Mouse (Mus musculus): ENCODE results near the gene Abhd14b. TPM values are rescaled to one million over a fixed set of nuclear protein-coding genes. Genes with fewer than 3 reads are reported as not detected.
"Not testable (repeated sequence)": the region's sequence is repeated elsewhere in the genome, so short reads cannot be mapped to it uniquely, and the experiment has no call there.

The Abhd14b gene
- polyA plus RNA-seq, 1 experiment from 2014 or later: 4.7 TPM

- Histone ChIP-seq H3K36me3 (peaks cover 53% of the 10 kb centered on the region), H3K9ac (replicated peaks) (no peak overlapping the region), H3K9me3 (no peaks in the 10 kb centered on the region), H3K4me1 (peaks cover 14% of the 10 kb centered on the region), H3K27me3 (no peaks in the 10 kb centered on the region), H3K4me3 (no peak overlapping the region), H3K4me2 (replicated peaks) (no peak overlapping the region), H3K27ac (replicated peaks) (no peak overlapping the region)
- ATAC-seq (ENCODE audit: low FRiP score, low read depth): no peak
- 94% methylated on average over 13 of the region's 13 CpGs for WGBS
Observed at GRCm38 (mm10) chr9:106481676-106482075, 34.4 kb downstream of the Abhd14b start.

DNA sequence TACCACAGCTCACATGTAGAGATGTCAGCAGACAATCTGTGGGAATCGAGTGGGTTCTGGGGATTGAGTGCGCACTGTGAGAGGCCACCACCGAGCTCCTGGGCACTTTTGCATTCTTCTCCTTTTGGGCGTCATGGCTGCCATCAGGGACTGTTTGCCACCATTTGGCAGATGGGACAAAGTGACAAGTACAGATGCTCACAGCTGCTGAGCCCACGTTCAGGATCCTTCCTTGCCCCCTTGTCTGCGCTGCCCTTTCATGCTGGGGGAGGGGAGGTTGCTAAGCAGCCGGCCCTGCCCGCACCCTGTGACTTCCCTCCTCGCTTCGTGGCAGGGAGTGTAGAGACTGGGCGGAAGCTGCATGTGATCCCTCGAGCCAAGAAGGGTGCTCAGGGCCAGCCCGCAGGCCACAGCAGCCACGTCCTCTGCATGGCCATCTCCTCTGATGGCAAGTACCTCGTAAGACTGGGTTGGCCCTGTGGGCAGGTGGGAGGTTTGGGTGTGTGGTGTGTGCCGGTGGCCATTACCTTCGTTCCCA lies 35.4 kb downstream of the Abhd14b start:
- ATAC-seq (ENCODE audit: low FRiP score, low read depth): no peak
- WGBS: 89% methylated on average over 17 of the region's 17 CpGs
- no peaks in the 10 kb centered on the region for H3K9me3 ChIP-seq
- H3K27ac ChIP-seq (replicated peaks): no peak overlapping the region
- peaks cover 53% of the 10 kb centered on the region for H3K36me3 ChIP-seq
- no peak overlapping the region for H3K9ac ChIP-seq (replicated peaks)
- H3K27me3 ChIP-seq: no peaks in the 10 kb centered on the region
- peaks cover 11% of the 10 kb centered on the region for H3K4me1 ChIP-seq
- no peak overlapping the region for H3K4me2 ChIP-seq (replicated peaks)
- no peak overlapping the region for H3K4me3 ChIP-seq

DNA sequence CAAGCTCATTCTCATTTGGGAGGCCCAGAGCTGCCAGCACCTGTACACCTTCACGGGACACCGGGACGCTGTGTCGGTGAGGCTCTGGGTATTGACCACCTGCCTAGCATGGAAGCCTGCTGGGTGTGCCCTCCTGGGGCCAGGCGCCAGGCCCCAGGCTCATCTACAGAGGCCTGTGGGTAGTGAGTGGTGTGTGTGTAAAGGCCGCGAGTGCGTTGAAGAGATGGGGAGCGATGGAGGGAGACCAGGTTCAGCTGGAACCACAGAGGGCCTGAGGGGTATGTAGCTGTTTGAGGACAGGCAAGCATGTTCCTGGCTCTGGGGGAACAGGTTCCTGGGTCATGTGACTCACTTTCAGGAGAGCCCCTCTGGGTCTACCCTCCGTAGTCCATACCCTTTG lies 35.9 kb downstream of the Abhd14b start:
- ATAC-seq (ENCODE audit: low FRiP score, low read depth): no peak
- Histone ChIP-seq H3K36me3 (peaks cover 53% of the 10 kb centered on the region), H3K27me3 (no peaks in the 10 kb centered on the region), H3K27ac (replicated peaks) (no peak overlapping the region), H3K4me1 (peaks cover 6% of the 10 kb centered on the region), H3K4me3 (no peak overlapping the region), H3K9ac (replicated peaks) (no peak overlapping the region), H3K4me2 (replicated peaks) (no peak overlapping the region), H3K9me3 (no peaks in the 10 kb centered on the region)
- 93% methylated on average over 10 of the region's 10 CpGs for WGBS

- Histone ChIP-seq H3K9ac (replicated peaks) (no peak overlapping the region), H3K27ac (replicated peaks) (no peak overlapping the region), H3K4me1 (peaks cover 1% of the 10 kb centered on the region; the same call in 1 of the 2 replicates), H3K9me3 (no peaks in the 10 kb centered on the region), H3K4me3 (no peak overlapping the region), H3K4me2 (replicated peaks) (no peak overlapping the region), H3K27me3 (no peaks in the 10 kb centered on the region), H3K36me3 (peaks cover 53% of the 10 kb centered on the region)
- no peak for ATAC-seq (ENCODE audit: low FRiP score, low read depth)
- WGBS: 94% methylated on average over 17 of the region's 17 CpGs
Observed at GRCm38 (mm10) chr9:106483606-106484005, 36.3 kb downstream of the Abhd14b start.

GRCm38 (mm10) chr9:106485076-106485475 lies 37.8 kb downstream of the Abhd14b start:
- 83% methylated on average over 9 of the region's 10 CpGs for WGBS
- no peaks in the 10 kb centered on the region for H3K4me1 ChIP-seq
- H3K9ac ChIP-seq (replicated peaks): no peak overlapping the region
- no peak overlapping the region for H3K4me3 ChIP-seq
- no peak for ATAC-seq (ENCODE audit: low FRiP score, low read depth)
- H3K27me3 ChIP-seq: no peaks in the 10 kb centered on the region
- no peaks in the 10 kb centered on the region for H3K9me3 ChIP-seq
- no peak overlapping the region for H3K4me2 ChIP-seq (replicated peaks)
- H3K27ac ChIP-seq (replicated peaks): no peak overlapping the region
- H3K36me3 ChIP-seq: peaks cover 53% of the 10 kb centered on the region

DNA sequence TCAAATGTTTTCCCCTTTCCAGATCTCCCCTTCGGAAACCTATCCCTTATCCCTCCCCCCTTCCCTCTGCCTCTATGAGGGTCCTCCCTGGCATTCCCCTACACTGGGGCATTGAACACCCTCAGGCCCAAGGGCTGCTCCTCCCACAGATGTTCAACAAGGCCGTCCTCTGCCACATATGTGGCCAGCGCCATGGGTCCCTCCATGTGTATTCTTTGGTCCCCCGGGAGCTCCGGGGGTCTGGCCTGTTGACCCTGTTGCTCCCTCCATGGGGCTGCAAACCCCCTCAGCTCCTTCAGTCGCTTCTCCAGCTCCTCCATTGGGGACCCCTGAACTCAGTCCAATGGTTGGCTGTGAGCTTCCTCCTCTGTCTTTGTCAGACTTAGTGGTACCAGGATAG lies 40.3 kb downstream of the Abhd14b start:
- not testable (repeated sequence) for H3K4me3 ChIP-seq; H3K4me1 ChIP-seq; H3K4me2 ChIP-seq (replicated peaks); H3K9me3 ChIP-seq; H3K27me3 ChIP-seq; H3K9ac ChIP-seq (replicated peaks); H3K27ac ChIP-seq (replicated peaks); ATAC-seq (ENCODE audit: low FRiP score, low read depth)
- WGBS: 87% methylated on average over 6 of the region's 6 CpGs
- H3K36me3 ChIP-seq: peaks cover 36% of the 10 kb centered on the region

DNA sequence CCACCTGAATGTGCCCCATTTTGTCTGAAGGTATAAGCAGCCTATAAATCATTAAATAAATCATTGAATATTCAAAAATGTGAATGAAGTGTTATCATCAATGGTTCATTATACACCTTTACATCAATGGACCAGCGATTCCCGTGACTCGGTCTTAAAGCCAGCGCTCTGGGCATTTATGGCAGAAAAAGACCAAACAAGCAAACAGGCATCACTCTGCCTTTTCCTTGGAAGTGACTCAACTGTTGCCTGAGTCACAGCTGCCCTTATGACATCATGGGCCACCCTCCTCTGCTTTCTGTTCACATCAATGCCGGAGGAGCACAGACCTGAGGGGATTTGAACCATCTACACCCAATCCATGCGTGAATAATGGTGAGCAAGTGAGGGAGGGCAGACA lies 52.4 kb downstream of the Abhd14b start, which contains the start of gene Iqcf1:
Iqcf1 (plus strand) TSS at position 301 of the 400 bp plus-strand sequence.
- no peaks in the 10 kb centered on the region for H3K36me3 ChIP-seq
- H3K4me2 ChIP-seq (replicated peaks): no peak within 1 kb of the TSS
- no peak within 1 kb of the TSS for H3K27ac ChIP-seq (replicated peaks)
- H3K27me3 ChIP-seq: no peaks in the 10 kb centered on the region
- 96% methylated on average over 6 of the region's 6 CpGs for WGBS
- H3K9me3 ChIP-seq: no peaks in the 10 kb centered on the region
- no peak within 1 kb of the TSS for H3K9ac ChIP-seq (replicated peaks)
- no peak within 1 kb of the TSS for H3K4me3 ChIP-seq
- no peak for ATAC-seq (ENCODE audit: low FRiP score, low read depth)
- no peaks in the 10 kb centered on the region for H3K4me1 ChIP-seq

DNA sequence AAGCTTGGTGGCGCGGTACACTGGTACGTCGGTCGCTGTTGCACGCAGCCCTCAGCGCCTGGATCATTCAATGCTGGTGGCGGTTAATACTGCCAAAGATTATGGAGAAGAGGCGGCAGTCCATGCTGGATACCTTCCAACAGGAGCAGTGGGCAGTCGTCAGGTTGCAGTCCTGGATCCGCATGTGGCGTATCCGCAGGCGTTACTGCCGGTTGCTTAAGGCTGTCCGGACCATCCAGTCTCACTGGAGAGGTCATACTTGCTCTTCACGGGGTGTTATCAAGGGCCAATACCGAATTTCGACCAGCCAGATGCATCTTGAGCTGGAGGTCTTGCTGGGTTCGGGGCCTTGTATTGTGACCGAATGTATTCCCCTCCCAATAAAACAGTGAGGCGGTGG lies 54.6 kb downstream of the Abhd14b start:
- no peaks in the 10 kb centered on the region for H3K27me3 ChIP-seq
- WGBS: 90% methylated on average over 22 of the region's 22 CpGs
- H3K4me1 ChIP-seq: no peaks in the 10 kb centered on the region
- H3K9ac ChIP-seq (replicated peaks): no peak overlapping the region
- no peak overlapping the region for H3K4me3 ChIP-seq
- no peaks in the 10 kb centered on the region for H3K9me3 ChIP-seq
- H3K4me2 ChIP-seq (replicated peaks): no peak overlapping the region
- ATAC-seq (ENCODE audit: low FRiP score, low read depth): no peak
- no peak overlapping the region for H3K27ac ChIP-seq (replicated peaks)
- no peaks in the 10 kb centered on the region for H3K36me3 ChIP-seq

Other genes starting within 250 kb of the Abhd14b start
- gene Ppm1m, start 247.7 kb upstream of the Abhd14b start, polyA plus RNA-seq (2016; fragmentation: Nextera tagmentation; extraction: Ambion mirVana): 31.9 and 39.1 TPM in 2 replicates
- gene Twf2, start 244.4 kb upstream of the Abhd14b start, polyA plus RNA-seq (2016; fragmentation: Nextera tagmentation; extraction: Ambion mirVana): 53.1 and 58.0 TPM in 2 replicates
- gene Tlr9, start 224.9 kb upstream of the Abhd14b start, polyA plus RNA-seq (2016; fragmentation: Nextera tagmentation; extraction: Ambion mirVana): not detected in 2 replicates
- gene Alas1, start 198.8 kb upstream of the Abhd14b start, polyA plus RNA-seq (2016; fragmentation: Nextera tagmentation; extraction: Ambion mirVana): 79.0 and 87.6 TPM in 2 replicates
- 21.0 and 23.2 TPM in 2 replicates for gene Poc1a, start 166.4 kb upstream of the Abhd14b start, polyA plus RNA-seq (2016; fragmentation: Nextera tagmentation; extraction: Ambion mirVana)
- gene Dusp7, start 78.8 kb upstream of the Abhd14b start, polyA plus RNA-seq (2016; fragmentation: Nextera tagmentation; extraction: Ambion mirVana): 14.5 and 14.9 TPM in 2 replicates
- 716 and 732 TPM in 2 replicates for gene Rpl29, start 18.0 kb upstream of the Abhd14b start, polyA plus RNA-seq (2016; fragmentation: Nextera tagmentation; extraction: Ambion mirVana)
- gene Acy1, start 9.1 kb upstream of the Abhd14b start, polyA plus RNA-seq (2016; fragmentation: Nextera tagmentation; extraction: Ambion mirVana): 30.1 and 30.5 TPM in 2 replicates
- gene Abhd14a, start 219 bp downstream of the Abhd14b start, polyA plus RNA-seq (2016; fragmentation: Nextera tagmentation; extraction: Ambion mirVana): 34.1 and 36.5 TPM in 2 replicates
- 343 and 348 TPM in 2 replicates for gene Pcbp4, start 5.8 kb downstream of the Abhd14b start, polyA plus RNA-seq (2016; fragmentation: Nextera tagmentation; extraction: Ambion mirVana)
- gene Gpr62, start 18.5 kb downstream of the Abhd14b start, polyA plus RNA-seq (2016; fragmentation: Nextera tagmentation; extraction: Ambion mirVana): 0.71 and 0.79 TPM in 2 replicates
- 47.1 and 51.4 TPM in 2 replicates for gene Rrp9, start 28.5 kb downstream of the Abhd14b start, polyA plus RNA-seq (2016; fragmentation: Nextera tagmentation; extraction: Ambion mirVana)
- gene Parp3, start 29.5 kb downstream of the Abhd14b start, polyA plus RNA-seq (2016; fragmentation: Nextera tagmentation; extraction: Ambion mirVana): 1.0 and 1.8 TPM in 2 replicates
- gene Iqcf1, start 52.5 kb downstream of the Abhd14b start, polyA plus RNA-seq (2016; fragmentation: Nextera tagmentation; extraction: Ambion mirVana): not detected in 2 replicates
- gene Iqcf5, start 67.1 kb downstream of the Abhd14b start, polyA plus RNA-seq (2016; fragmentation: Nextera tagmentation; extraction: Ambion mirVana): not detected in 2 replicates
- not detected in 2 replicates for gene Iqcf3, start 114.2 kb downstream of the Abhd14b start, polyA plus RNA-seq (2016; fragmentation: Nextera tagmentation; extraction: Ambion mirVana)
- gene Iqcf4, start 123.5 kb downstream of the Abhd14b start, polyA plus RNA-seq (2016; fragmentation: Nextera tagmentation; extraction: Ambion mirVana): not detected in 2 replicates
- gene Iqcf6, start 179.1 kb downstream of the Abhd14b start, polyA plus RNA-seq (2016; fragmentation: Nextera tagmentation; extraction: Ambion mirVana): not detected in 2 replicates
- gene Grm2, start 208.6 kb downstream of the Abhd14b start, polyA plus RNA-seq (2016; fragmentation: Nextera tagmentation; extraction: Ambion mirVana): 9.6 and 10.0 TPM in 2 replicates
- gene Tex264, start 238.5 kb downstream of the Abhd14b start, polyA plus RNA-seq (2016; fragmentation: Nextera tagmentation; extraction: Ambion mirVana): 26.3 and 30.3 TPM in 2 replicates